Mouse (Mus musculus) T-helper 1 cell (primary cell): Measurements from ENCODE around the gene Sf3a2.
"Not testable (repeated sequence)": the region's sequence is repeated elsewhere in the genome, so short reads cannot be mapped to it uniquely, and the experiment has no call there.

Source experiments
- in situ Hi-C: fragments of 300-600 bp; cut with MboI, MseI; formaldehyde crosslinking; loops from one replicate; pipeline ENCODE4 v1.15.1; 2025; ENCODE audit warnings: high pct_unique_total_duplicates

Sf3a2 gene

DNA sequence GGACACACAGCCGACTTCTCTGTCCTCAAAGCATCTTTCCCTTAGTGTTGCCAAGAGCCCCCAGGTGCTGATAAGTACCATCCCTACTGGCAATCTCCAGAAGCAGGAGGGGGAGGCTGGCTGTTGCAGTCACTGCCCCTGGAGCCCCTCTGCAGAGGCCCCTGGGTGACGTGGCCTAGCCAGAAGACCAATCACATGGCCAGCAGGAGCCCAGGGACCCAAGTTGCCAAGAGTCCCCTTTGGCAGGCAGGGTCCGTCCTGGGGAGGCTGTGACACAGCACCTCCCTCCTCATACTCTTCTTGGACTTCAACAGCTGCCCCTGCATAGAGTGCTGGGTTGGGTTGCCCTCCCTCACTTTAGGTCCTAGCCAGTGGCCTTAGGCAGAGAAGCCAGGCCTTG lies 5.0 kb downstream of the Sf3a2 start:
- in situ Hi-C loops = no loop called here

DNA sequence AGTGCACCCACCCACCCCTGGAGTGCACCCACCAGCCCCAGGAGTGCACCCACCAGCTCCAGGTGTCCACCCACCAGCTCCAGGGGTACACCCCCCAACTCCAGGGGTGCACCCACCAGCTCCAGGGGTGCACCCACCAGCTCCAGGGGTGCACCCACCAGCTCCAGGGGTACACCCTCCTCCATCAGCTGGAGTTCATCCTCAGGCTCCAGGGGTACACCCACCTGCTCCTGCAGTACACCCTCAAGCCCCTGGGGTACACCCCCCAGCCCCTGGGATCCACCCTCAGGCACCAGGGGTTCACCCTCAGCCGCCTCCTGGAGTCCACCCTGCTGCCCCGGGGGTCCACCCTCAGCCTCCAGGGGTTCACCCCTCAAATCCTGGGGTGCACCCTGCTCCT lies 6.3 kb downstream of the Sf3a2 start:
- in situ Hi-C loops = no loop called here

DNA sequence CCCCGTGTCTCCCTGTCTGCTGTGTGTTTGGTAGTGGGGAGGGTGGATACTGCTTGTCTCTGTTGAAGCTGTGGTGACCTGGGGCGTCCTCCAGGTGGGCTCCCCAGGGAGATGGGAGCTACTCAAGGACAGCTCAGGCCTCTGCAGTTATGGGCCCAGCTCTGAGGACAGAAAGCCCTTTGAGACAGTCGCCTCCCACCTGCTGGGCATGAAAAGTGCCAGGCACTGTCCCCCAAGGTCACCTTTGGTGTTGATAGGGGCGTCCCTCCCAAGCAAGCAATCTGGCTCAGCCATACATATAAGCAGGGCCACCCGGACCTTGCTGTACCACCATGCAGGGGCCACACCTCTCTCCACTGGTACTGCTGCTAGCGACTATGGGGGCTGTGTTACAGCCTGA lies 6.9 kb downstream of the Sf3a2 start, which contains the start of gene Amh:
Gene Amh (plus strand): TSS at position 328 of the 400 bp plus-strand sequence.
- in situ Hi-C loops = no loop called here

DNA sequence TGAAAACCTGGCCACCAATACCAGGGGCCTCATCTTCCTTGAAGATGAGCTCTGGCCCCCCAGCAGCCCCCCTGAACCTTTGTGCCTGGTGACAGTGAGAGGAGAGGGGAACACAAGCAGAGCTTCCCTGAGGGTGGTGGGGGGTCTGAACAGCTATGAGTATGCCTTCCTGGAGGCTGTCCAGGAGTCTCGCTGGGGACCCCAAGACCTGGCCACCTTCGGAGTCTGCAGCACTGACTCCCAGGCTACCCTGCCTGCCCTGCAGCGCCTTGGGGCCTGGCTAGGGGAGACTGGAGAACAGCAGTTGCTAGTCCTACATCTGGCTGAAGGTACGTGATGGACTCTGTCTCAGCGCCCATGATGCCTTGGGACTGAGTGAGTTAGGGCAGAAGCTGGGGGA lies 7.3 kb downstream of the Sf3a2 start:
- in situ Hi-C loops = no loop called here

DNA sequence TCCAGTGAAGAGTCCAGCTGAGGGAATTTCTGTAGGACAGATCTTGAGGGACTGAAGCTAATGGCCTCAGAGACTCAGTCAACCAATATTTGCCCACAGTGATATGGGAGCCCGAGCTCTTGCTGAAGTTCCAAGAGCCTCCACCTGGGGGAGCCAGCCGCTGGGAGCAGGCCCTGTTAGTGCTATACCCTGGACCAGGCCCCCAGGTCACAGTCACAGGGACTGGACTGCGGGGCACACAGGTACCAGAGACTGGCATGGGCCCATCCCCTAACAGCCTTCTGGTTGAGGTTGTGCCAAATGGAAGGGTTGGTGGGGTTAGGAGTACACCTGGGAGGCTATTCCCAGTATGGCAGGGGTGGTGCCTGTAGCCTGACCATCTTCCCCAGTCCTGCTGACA lies 7.9 kb downstream of the Sf3a2 start:
- in situ Hi-C loops = no loop called here

DNA sequence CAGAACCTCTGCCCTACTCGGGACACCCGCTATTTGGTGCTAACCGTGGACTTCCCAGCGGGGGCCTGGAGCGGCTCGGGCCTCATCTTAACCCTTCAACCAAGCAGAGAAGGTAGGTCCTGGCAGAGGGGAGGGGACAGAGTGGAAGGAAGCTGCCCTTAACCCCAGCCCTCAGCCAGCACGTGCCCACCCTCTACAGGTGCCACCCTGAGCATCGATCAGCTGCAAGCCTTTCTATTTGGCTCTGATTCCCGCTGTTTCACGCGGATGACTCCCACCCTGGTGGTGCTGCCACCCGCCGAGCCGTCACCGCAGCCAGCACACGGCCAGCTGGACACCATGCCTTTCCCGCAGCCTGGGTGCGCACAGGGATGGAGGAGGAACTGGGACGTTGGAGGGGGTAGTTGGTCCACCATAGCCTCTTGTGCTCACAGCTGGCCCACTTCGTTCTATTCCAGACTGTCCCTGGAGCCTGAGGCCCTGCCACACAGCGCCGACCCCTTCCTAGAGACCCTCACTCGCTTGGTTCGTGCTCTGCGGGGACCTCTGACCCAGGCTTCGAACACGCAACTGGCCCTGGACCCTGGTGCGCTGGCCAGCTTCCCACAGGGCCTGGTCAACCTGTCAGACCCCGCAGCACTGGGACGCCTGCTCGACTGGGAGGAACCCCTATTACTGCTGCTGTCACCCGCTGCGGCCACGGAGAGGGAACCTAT lies 8.5 kb downstream of the Sf3a2 start:
- in situ Hi-C loops = no loop called here

DNA sequence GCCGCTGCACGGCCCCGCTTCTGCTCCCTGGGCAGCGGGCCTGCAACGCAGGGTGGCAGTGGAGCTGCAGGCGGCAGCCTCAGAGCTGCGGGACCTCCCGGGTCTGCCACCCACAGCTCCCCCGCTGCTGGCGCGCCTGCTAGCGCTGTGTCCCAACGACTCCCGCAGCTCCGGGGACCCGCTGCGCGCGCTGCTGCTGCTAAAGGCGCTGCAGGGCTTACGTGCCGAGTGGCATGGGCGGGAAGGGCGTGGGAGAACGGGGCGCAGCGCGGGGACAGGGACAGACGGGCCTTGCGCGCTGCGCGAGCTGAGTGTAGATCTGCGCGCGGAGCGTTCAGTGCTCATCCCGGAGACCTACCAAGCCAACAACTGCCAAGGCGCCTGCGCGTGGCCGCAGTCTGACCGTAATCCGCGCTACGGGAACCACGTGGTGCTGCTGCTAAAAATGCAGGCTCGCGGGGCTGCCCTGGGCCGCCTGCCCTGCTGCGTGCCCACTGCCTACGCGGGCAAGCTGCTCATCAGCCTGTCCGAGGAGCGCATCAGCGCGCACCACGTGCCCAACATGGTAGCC lies 9.1 kb downstream of the Sf3a2 start:
- in situ Hi-C loops = no loop called here

DNA sequence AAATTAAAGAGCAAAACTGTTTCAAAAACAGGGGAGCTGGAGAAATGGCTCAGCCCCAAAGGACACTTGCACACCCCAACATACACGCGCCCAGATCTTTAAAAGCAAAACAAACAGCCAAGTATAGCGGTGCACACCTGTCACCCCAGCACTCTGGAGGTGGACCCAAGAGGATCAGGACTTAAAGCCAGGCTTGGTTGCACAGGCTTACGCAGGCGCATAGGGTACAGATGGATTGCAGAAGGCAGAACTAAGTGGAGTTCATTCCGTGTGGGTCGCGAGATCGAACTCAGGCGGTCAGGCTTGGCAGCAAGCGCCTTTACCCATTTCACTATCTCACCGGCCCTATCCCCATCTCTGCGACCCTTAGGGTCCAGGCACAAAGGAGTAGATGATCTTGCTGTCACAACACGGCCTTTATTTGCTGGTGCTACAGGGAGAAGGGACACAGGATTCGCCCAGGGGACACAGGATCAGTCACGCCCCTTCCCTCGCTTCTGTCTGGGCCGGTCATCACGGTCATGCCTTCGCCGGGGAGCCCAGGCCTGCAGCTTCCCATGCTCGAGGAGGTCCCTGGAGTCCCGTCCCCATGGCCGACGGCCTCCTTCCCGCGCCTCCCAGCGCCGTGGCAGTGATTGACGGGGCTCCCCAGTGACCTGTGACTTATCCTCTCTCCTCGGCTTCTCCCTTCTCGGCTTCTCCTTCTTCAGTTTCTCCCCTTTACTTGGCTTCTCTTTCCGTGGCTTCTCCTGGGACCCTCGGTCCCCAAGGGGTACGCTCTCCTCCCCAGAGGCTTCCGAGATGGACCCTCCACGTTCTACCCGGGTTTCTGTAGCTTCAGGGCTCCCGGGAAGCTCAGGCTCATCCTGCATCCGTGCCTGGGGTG lies 10.3 kb downstream of the Sf3a2 start:
- in situ Hi-C loops = no loop called here

DNA sequence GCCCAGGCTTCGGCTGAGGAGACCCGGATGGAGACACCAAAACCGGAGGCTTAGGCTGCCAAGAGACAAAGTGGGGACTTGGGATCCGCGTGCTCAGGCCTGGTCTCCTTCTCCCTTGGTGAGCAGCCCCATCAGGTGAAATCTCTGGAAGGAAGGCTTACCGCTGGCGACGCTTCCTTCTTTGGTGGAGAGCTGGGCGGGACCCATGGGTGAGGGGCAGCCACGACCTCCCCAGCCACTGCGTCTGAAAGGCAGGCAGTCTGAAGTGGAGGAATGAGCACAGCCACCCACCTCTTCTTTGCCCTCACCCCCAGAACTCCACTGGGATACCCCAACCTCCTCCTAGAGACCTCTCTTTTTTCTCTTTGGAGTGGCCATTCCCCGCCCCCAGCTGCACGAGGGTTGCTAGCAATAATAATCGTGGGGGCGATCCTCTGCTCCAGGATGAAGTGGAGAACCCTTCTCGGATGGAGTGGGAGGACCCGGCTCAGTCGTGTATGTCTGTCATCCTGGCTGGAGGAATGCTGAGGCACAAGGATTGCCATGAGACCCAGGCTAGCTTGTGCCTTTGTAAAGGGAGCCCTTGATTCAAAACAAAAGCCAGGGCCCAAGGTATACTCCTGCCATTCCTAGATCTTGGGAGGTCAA lies 11.1 kb downstream of the Sf3a2 start:
- in situ Hi-C loops = no loop called here

DNA sequence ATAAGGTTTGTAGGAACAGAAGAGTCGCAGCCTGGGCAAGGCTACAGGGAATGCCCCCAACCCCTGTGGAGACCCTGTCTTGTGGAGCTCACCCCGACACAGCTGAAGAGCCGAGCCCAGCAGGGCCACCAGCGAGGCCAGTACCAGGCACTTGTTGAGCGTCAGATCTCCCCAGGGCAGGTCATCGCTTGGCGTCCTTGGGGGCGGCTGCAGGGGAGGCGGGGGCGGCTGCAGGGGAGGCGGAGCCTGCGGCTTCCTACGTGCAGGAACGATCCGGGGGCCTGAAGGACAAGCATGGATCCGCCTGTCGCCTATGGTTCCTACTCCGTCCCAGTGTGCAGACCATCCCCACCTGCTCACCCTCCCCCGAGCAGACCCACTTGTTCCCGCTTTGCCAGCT lies 12.1 kb downstream of the Sf3a2 start:
- in situ Hi-C loops = no loop called here

DNA sequence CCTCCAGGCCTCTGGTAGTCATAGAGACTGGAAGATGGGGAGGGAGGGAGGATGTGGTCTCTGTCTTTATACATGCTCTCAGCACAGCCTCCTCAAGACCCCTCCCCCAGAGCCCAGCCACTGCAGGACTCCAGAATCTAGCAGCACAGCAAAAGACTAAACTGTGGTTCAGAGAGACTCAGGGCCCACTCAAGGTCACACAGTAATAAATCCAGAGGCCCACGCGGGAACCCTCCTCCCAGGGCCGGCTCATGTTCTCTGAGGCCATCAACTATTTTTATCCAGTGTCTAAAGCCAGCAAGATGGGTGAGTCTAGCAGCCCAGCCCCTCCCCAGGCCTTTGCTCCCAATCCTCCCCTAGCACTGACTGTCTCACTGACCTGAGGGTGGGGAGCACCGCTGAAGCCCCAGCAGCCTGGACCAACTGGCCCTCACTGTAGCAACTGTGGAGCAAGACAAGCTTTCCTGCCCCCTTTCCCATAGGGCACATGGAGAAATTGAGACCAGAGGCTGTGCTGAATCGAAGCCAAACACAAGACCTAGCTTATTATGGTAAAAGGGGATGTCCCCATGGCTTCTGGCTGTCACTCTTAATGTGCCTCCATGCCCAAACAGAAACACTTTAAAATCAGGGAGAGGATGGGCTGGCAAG lies 14.5 kb downstream of the Sf3a2 start:
- in situ Hi-C loops = no loop called here

DNA sequence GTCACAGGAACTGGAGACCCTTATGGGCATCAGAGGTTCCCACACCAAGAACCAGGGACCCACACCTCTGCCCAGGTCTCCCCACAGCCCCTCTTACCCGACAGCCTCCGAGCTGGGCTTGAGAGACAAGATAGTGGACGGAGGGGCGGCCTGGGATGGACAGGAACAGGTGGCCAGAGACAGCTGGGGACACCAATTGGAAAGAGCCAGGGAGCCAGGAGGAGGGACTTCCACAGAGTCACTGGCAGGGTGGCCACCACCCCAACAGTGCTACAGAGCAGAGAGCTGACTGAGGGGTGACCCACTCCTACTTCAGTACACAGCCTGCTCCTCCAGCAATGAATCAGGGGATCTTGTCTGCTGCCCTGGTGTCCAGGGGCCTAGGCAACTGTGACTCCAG lies 15.4 kb downstream of the Sf3a2 start, which contains the start of gene Jsrp1:
Gene Jsrp1 (minus strand): TSS at position 133 of the 400 bp plus-strand sequence.
- in situ Hi-C loops = no loop called here

DNA sequence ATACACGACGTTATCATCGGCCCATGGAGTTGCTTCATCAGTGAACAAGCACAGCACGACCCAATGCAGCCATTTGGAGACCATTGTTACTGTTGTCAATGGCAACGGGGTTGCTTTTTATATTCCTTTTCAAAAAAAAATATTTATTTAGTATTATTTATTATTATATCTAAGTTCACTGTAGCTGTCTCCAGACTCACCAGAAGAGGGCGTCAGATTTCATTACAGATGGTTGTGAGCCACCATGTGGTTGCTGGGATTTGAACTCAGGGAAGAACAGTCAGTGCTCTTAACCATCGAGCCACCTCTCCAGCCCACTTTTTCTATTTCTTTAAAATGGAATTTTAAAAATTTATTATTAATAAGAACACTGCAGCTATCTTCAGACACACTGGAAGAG lies 16.8 kb downstream of the Sf3a2 start:
- in situ Hi-C loops = no loop called here

DNA sequence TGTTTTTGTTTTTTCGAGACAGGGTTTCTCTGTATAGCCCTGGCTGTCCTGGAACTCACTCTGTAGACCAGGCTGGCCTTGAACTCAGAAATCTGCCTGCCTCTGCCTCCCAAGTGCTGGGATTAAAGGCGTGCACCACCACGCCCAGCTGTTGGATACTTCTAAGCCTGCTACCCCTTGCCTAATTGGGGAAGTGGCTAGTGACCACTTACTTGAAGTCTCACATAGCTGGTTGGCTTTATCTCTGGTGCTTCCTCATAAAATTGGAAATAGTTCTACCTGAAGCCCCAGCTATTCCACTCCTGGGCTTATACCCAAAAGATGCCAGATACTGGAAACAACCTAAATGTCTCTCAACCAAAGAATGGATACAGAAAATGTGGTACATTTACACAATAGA lies 18.3 kb downstream of the Sf3a2 start:
- in situ Hi-C loops = not testable (repeated sequence)

DNA sequence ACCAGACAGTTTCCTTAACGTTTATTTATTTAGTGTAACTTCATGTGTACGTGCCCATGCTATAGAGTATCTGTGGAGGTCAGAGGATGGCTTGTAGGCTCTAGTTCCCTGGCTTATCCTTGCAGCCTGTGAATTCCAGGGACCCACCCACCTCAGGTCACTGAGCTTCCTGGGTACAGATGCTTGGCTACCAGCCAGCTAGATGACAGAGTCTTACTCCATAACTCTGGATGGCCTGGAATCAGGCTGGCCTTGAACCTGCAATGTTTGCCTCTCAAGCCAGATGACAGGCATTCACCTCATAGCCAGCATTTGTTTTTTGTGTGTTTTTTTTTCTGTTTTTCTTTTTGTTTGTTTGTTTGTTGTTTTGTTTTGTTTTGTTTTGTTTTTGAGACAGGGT lies 19.2 kb downstream of the Sf3a2 start:
- in situ Hi-C loops = no loop called here

DNA sequence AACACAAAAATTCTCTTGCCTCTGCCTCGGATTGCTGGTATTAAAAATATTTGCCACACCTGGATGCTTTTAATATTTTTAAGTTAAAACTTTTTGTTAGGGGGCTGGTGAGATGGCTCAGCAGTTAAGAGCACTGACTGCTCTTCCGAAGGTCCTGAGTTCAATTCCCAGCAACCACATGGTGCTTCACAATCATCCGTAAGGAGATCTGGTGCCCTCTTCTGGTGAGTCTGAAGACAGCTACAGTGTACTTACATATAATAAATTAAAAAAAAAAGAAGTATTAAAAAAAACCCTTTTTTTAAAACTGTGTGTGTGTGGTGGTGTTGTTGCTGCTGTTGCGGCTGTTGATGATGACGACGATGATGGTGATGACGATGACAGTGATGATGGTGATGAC lies 20.0 kb downstream of the Sf3a2 start:
- in situ Hi-C loops = not testable (repeated sequence)

DNA sequence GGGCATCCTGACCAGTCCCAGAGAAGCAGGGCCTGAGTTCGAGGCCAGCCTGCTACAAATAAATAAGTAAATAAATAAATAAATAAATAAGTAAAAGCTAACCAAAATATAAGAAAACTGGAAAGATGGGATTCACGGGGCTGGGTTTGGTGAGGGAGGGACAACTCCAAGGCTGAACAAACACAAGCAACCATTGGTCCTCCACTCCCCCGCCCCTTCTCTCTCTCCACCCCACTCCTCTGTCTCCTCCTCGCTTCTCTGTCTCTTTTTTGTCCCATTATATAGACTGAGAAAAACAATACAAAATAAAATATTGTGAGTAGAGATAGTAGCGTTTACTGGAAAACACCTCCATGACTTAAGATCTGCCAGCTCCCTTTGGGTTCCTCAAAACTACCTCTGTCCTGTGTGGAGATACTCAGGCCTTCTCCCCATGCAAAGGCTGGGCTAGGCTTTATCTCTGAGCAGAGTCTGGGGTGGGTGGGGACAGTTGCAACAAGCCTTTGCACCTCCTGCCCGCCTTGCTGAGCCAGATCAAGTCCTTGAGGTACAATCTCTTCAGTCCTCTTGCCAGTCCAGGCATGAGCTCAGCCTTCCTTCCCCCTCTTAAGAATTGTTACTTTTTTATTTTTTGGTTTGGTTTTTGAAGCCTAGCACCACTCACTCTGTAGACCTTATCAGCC lies 20.7 kb downstream of the Sf3a2 start:
- in situ Hi-C loops = no loop called here

DNA sequence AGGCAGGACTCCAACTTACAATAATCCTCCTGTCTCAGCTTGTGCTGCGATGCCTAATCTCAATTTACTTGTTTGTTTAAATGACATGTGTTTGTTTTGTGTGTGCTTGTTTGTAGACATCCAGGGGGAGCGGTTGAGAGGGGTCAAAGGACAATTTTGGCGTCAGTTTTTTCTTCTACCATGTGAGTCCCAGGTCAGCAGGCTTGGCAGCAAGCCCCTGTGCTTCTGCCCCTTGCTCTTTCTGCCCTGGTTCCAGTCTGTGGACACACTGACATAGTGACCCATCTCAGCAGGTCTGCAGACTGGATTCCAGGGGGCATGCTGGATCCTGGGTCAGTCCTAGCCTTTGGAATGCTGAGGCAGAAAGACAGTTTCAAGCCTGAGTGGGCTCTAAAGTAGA lies 21.4 kb downstream of the Sf3a2 start:
- in situ Hi-C loops = no loop called here

DNA sequence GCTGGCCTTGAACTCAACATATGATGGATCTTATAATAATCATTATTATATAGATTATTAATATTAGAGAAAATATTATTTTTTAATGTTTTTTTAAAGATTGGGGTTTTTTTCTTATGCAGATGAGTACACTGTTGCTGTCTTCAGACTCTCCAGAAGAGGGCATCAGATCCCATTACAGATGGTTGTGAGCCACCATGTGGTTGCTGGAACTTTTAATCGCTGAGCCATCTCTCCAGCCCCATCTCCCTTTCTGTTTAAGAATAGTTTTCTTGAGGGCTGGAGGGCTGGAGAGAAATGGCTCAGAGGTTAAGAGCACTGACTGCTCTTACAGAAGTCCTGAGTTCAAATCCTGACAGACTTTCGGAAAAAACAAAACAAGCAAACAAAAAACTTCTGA lies 24.0 kb downstream of the Sf3a2 start:
- in situ Hi-C loops = loop anchor here (10.0 kb wide), 1 partner anchor 553 kb away; the partner anchor contains the start of gene Fzr1

DNA sequence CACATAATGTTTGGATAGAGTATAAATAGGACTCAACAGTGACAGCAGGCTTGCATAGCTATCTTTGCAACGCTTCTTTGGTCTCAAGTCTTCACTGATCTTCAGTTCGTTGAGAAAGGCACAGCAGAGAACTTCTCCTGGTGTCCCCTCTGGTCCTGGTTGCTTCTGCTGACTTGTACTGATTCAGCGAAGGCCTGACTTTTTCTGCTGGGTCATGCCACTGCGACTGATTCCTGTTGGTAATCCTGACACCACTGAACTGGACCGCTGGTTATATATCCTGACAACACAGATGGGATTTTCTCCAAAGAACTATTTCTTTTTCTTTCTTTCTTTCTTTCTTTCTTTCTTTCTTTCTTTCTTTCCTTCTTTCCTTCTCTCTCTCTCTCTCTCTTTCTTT lies 24.5 kb downstream of the Sf3a2 start:
- in situ Hi-C loops = loop anchor here (10.0 kb wide), 1 partner anchor 552 kb away; the partner anchor contains the start of gene Fzr1

DNA sequence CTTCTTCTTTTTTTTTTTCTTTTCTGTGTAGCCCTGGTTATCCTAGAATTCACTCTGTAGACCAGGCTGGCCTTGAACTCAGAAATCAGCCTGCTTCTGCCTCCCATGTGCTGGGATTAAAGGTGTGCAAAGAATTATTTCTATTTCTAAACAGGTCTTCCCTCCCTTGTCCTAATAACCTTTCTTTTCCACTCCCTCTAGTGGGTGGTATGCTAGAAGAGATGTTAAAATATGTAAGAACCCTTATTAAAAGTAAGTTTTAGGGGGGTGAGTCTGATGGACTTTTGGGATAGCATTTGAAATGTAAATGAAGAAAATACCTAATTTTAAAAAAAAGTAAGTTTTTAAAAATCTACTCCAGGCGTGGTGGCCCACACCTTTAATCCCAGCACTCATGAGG lies 25.3 kb downstream of the Sf3a2 start:
- in situ Hi-C loops = loop anchor here (10.0 kb wide), 1 partner anchor 551 kb away; the partner anchor contains the start of gene Fzr1
